Mouse (Mus musculus) left cerebral cortex, adult 9 months (tissue): ENCODE measurements around the gene Dolpp1.
A peak's percentile ranks its signal among the peaks of the same experiment; 100 is the strongest.
"Not testable (repeated sequence)": the region's sequence is repeated elsewhere in the genome, so short reads cannot be mapped to it uniquely, and the experiment has no call there.

Experiments
- DNase-seq, 2 experiments: peaks; one replicate each; pipeline ENCODE4 v3.0.0; 2022; ENCODE audit warnings: low spot score in 2 of 2

The Dolpp1 gene

GRCm38 (mm10) chr2:30409454-30410176 lies 17.6 kb downstream of the Dolpp1 start:
- DNase-seq = no peak

GRCm38 (mm10) chr2:30413038-30413973 lies 21.3 kb downstream of the Dolpp1 start:
- DNase-seq = peak in 1 of 2 experiments; percentile 81

GRCm38 (mm10) chr2:30414101-30414500 lies 22.0 kb downstream of the Dolpp1 start:
- DNase-seq = no peak

- no peak for DNase-seq
These were observed 22.6 kb downstream of the Dolpp1 start for GRCm38 (mm10) chr2:30414681-30415080.

- peak; percentile 90 to 92 for DNase-seq
These were observed 23.3 kb downstream of the Dolpp1 start, which contains the start of gene Crat for GRCm38 (mm10) chr2:30415157-30415935. Gene Crat (minus strand): TSS chr2:30415813.

GRCm38 (mm10) chr2:30415936-30416648 lies 24.0 kb downstream of the Dolpp1 start, which contains the start of gene Ptpa:
Gene Ptpa (plus strand): TSS chr2:30416039.
- DNase-seq = peak; percentile 82 to 90

GRCm38 (mm10) chr2:30416649-30416965 lies 24.6 kb downstream of the Dolpp1 start:
- DNase-seq = no peak

- DNase-seq = not testable (repeated sequence)
These were observed 25.1 kb downstream of the Dolpp1 start for GRCm38 (mm10) chr2:30417154-30417553.

GRCm38 (mm10) chr2:30417595-30418165 lies 25.6 kb downstream of the Dolpp1 start:
- no peak for DNase-seq

- no peak for DNase-seq
These were observed 26.2 kb downstream of the Dolpp1 start for GRCm38 (mm10) chr2:30418259-30418658.

- DNase-seq = no peak
These were observed 27.1 kb downstream of the Dolpp1 start for GRCm38 (mm10) chr2:30419112-30419511.

GRCm38 (mm10) chr2:30421432-30421831 lies 29.4 kb downstream of the Dolpp1 start:
- no peak for DNase-seq

GRCm38 (mm10) chr2:30429156-30429555 lies 37.1 kb downstream of the Dolpp1 start:
- no peak for DNase-seq

GRCm38 (mm10) chr2:30435326-30436155 lies 43.5 kb downstream of the Dolpp1 start:
- peak in 1 of 2 experiments; percentile 81 for DNase-seq

GRCm38 (mm10) chr2:30436156-30436545 lies 44.1 kb downstream of the Dolpp1 start:
- no peak for DNase-seq

- no peak for DNase-seq
These were observed 44.8 kb downstream of the Dolpp1 start for GRCm38 (mm10) chr2:30436809-30437208.

GRCm38 (mm10) chr2:30437791-30438190 lies 45.7 kb downstream of the Dolpp1 start:
- DNase-seq = no peak

GRCm38 (mm10) chr2:30439631-30440030 lies 47.6 kb downstream of the Dolpp1 start:
- DNase-seq = no peak

- DNase-seq = no peak
These were observed 48.2 kb downstream of the Dolpp1 start for GRCm38 (mm10) chr2:30440211-30440700.
